Mouse (Mus musculus) thymus, adult 2 months (tissue): Measurements from ENCODE around the gene Tmem141. TPM values are rescaled to one million over a fixed set of nuclear protein-coding genes. Genes with fewer than 3 reads are reported as not detected.

Experiments
- DNase-seq: peaks from one replicate; pipeline ENCODE4 v3.0.0; 2021
- H3K27ac ChIP-seq: fragments of 200-500 bp; 2 replicates; pipeline ENCODE4 v1.5.1; 2012; ENCODE audit warnings: low read length, control low read depth; ENCODE audit not compliant: control insufficient read depth, insufficient read depth
- H3K27me3 ChIP-seq: fragments of 200-500 bp; 2 replicates; pipeline ENCODE4 v1.6.1; 2012; ENCODE audit warnings: mild to moderate bottlenecking, low read length, moderate library complexity, mixed read lengths; ENCODE audit not compliant: control insufficient read depth, insufficient read depth
- H3K36me3 ChIP-seq: fragments of 200-500 bp; 2 replicates; pipeline ENCODE4 v1.6.1; 2012; ENCODE audit warnings: mild to moderate bottlenecking, low read length, moderate library complexity; ENCODE audit not compliant: control insufficient read depth, insufficient read depth
- H3K4me1 ChIP-seq: fragments of 200-500 bp; replicated peaks from 2 replicates; pipeline ENCODE4 v1.6.1; 2012; ENCODE audit warnings: low read length; ENCODE audit not compliant: control insufficient read depth, insufficient read depth
- H3K4me3 ChIP-seq: fragments of 200-500 bp; 2 replicates; pipeline ENCODE4 v1.5.1; 2012; ENCODE audit warnings: mild to moderate bottlenecking, low read length, control low read depth, moderate library complexity; ENCODE audit not compliant: control insufficient read depth, insufficient read depth
- CTCF ChIP-seq: fragments of 200-500 bp; IDR thresholded peaks from 2 replicates; pipeline ENCODE4 v1.5.1; 2012; ENCODE audit warnings: mild to moderate bottlenecking, control low read depth, low read length, moderate library complexity, borderline replicate concordance; ENCODE audit not compliant: control insufficient read depth, poor library complexity, insufficient read depth; ENCODE audit errors: extremely low read depth
- POLR2A ChIP-seq: fragments of 200-500 bp; IDR thresholded peaks from 2 replicates; pipeline ENCODE4 v1.6.1; 2012; ENCODE audit warnings: mild to moderate bottlenecking, low read length, control low read depth, moderate library complexity; ENCODE audit not compliant: control insufficient read depth, poor library complexity, insufficient read depth; ENCODE audit errors: extremely low read depth
- WGBS: fragments of 180-500 bp; shearing (Covaris S2); methylation state at CpG from one replicate; pipeline ENCODE4 v1.1.7; 2018; 5-methylcytosine and 5-hydroxymethylcytosine counted together
- polyA plus RNA-seq: library from polyadenylated mRNA; depleted of rRNA; stranded (reverse); fragments of >200 nt; gene quantifications from 2 replicates; pipeline ENCODE4 v1.2.3, GENCODE M21; 2012

Gene Tmem141
- polyA plus RNA-seq, 1 experiment: 12.3 TPM

GRCm38 (mm10) chr2:25616398-25616797 is 5.4 kb downstream of the Tmem141 start:
- TF ChIP-seq CTCF (no peak), POLR2A (no peak)
- WGBS: 30% methylated on average over 22 of the region's 22 CpGs
- peaks cover 13% of the 10 kb centered on the region for H3K4me1 ChIP-seq
- no peaks in the 10 kb centered on the region; the same call in 1 of the 2 replicates for H3K27me3 ChIP-seq
- no peak overlapping the region for H3K4me3 ChIP-seq
- no peak for DNase-seq
- no peaks in the 10 kb centered on the region for H3K36me3 ChIP-seq
- no peak overlapping the region for H3K27ac ChIP-seq

GRCm38 (mm10) chr2:25608671-25609070 is 13.1 kb downstream of the Tmem141 start:
- H3K4me3 ChIP-seq: peak overlapping the region; percentile 87; the same call in 1 of the 2 replicates
- no peaks in the 10 kb centered on the region for H3K27me3 ChIP-seq
- H3K4me1 ChIP-seq: peaks cover 5% of the 10 kb centered on the region
- no peaks in the 10 kb centered on the region for H3K36me3 ChIP-seq
- no peak for DNase-seq
- no peak for TF ChIP-seq CTCF
- no peak for TF ChIP-seq POLR2A
- no peak overlapping the region for H3K27ac ChIP-seq
- 60% methylated on average over 10 of the region's 10 CpGs for WGBS

- Histone ChIP-seq H3K4me3 (peak within 1 kb of the TSS; percentile 87), H3K27me3 (no peaks in the 10 kb centered on the region), H3K36me3 (no peaks in the 10 kb centered on the region), H3K4me1 (peaks cover 5% of the 10 kb centered on the region), H3K27ac (no peak within 1 kb of the TSS)
- TF ChIP-seq CTCF: no peak
- TF ChIP-seq POLR2A: peak; percentile 90; the same call in 1 of the 2 replicates
- peak; percentile 87 for DNase-seq
- under 1% methylated on average over 80 of the region's 80 CpGs for WGBS
These were observed 13.8 kb downstream of the Tmem141 start, which contains the start of gene Rabl6 for GRCm38 (mm10) chr2:25607761-25608622. Rabl6 (minus strand) TSS chr2:25608521.

- 98% methylated on average over 5 of the region's 5 CpGs for WGBS
- H3K36me3 ChIP-seq: peaks cover 28% of the 10 kb centered on the region
- H3K27me3 ChIP-seq: no peaks in the 10 kb centered on the region
- H3K4me3 ChIP-seq: no peak overlapping the region
- TF ChIP-seq CTCF (no peak), POLR2A (no peak)
- no peak overlapping the region for H3K27ac ChIP-seq
- no peak for DNase-seq
- H3K4me1 ChIP-seq: no peaks in the 10 kb centered on the region
These were observed 19.3 kb downstream of the Tmem141 start for GRCm38 (mm10) chr2:25602526-25602925.

- Histone ChIP-seq H3K27ac (no peak overlapping the region), H3K4me1 (no peaks in the 10 kb centered on the region), H3K36me3 (peaks cover 53% of the 10 kb centered on the region), H3K27me3 (no peaks in the 10 kb centered on the region), H3K4me3 (no peak overlapping the region)
- DNase-seq: no peak
- TF ChIP-seq POLR2A (no peak), CTCF (no peak)
- WGBS: 92% methylated on average over 2 of the region's 2 CpGs
These were observed 21.8 kb downstream of the Tmem141 start for GRCm38 (mm10) chr2:25600037-25600436.

- H3K4me3 ChIP-seq: no peak overlapping the region
- H3K27me3 ChIP-seq: no peaks in the 10 kb centered on the region
- DNase-seq: no peak
- TF ChIP-seq CTCF (no peak), POLR2A (no peak)
- no peaks in the 10 kb centered on the region for H3K4me1 ChIP-seq
- WGBS: 100% methylated on average over 1 of the region's 1 CpGs
- H3K27ac ChIP-seq: no peak overlapping the region
- H3K36me3 ChIP-seq: peaks cover 59% of the 10 kb centered on the region
These were observed 23.1 kb downstream of the Tmem141 start for GRCm38 (mm10) chr2:25598749-25599148.
